8 mouse cellular contexts compared by ENCODE assay signal in genomic region chr10:96720956-96721688, GRCm38 (mm10).
DNase-seq lines count a peak whose midpoint lies in the region; ATAC-seq and TF ChIP-seq lines count a peak whose summit lies in the region.
"Had no signal": no experiment of that assay in that cellular context is flagged by ENCODE, and none has a peak within 500 bp of the region (broad histone marks: within the 10 kb centered on the region; RNA-seq: fewer than 3 reads in every experiment).

No protein-coding gene starts in this region.

- H3K4me1 ChIP-seq in liver, embryonic 11.5 days (replicated peaks; ENCODE audit: control insufficient read depth, insufficient read depth, low read length): peaks cover 19% of the 10 kb centered on the region
- 0 out of 2 replicates have a peak, but pooled peaks cover 3% of the 10 kb centered on the region for H3K4me1 ChIP-seq in liver, postnatal 0 days (ENCODE audit: insufficient read depth)
- peaks cover 10 to 28% of the 10 kb centered on the region in 2 experiments for H3K4me1 ChIP-seq in ES-E14 (ENCODE audit: control insufficient read depth in 2 of 2, insufficient read depth in 2 of 2, low read length in 2 of 2, poor library complexity in 1 of 2)
- peaks cover 21% of the 10 kb centered on the region for H3K4me1 ChIP-seq in forebrain, embryonic 16.5 days (replicated peaks; ENCODE audit: control insufficient read depth, insufficient read depth, low read length)

- in situ Hi-C loops in ES-E14 (cut with MboI; ENCODE audit: low sequenced_read_pairs in 2 of 2, unreplicated experiment in 2 of 2): no loop called here

- H3K4me3 ChIP-seq in liver, embryonic 11.5 days (ENCODE audit: low read depth, low read length): no peak overlapping the region
- H3K4me3 ChIP-seq in liver, postnatal 0 days (ENCODE audit: low read depth, low read length): no peak overlapping the region
- H3K4me3 ChIP-seq in ES-E14 (ENCODE audit: insufficient read depth in 1 of 2, low read depth in 1 of 2, low read length in 2 of 2, poor library complexity in 1 of 2, severe bottlenecking in 1 of 2): no peak overlapping the region
- no peak overlapping the region for H3K4me3 ChIP-seq in forebrain, embryonic 16.5 days (replicated peaks; ENCODE audit: low read length)

- H3K27me3 ChIP-seq in liver, embryonic 11.5 days (replicated peaks; ENCODE audit: control insufficient read depth, insufficient read depth, low read length): no peaks in the 10 kb centered on the region
- H3K27me3 ChIP-seq in liver, postnatal 0 days (ENCODE audit: insufficient read depth, low read length): no peaks in the 10 kb centered on the region
- H3K27me3 ChIP-seq in forebrain, embryonic 16.5 days (replicated peaks; ENCODE audit: control insufficient read depth, insufficient read depth, low read length): no peaks in the 10 kb centered on the region

- peak; percentile 59 for ATAC-seq in liver, embryonic 11.5 days (replicated peaks; ENCODE audit: low FRiP score)
- ATAC-seq in liver, postnatal 0 days: no peak
- ATAC-seq in forebrain, embryonic 16.5 days: no peak

- no peak for TF ChIP-seq CTCF in liver, postnatal 0 days (IDR thresholded peaks at IDR 0.05; ENCODE audit: low read depth)

- no peak overlapping the region for H3K4me2 ChIP-seq in liver, embryonic 11.5 days
- no peak overlapping the region for H3K4me2 ChIP-seq in liver, postnatal 0 days (ENCODE audit: low read depth, low read length)
- no peak overlapping the region for H3K4me2 ChIP-seq in forebrain, embryonic 16.5 days (ENCODE audit: low read length)

- no peak for DNase-seq in liver, embryonic 11.5 days (ENCODE audit: low spot score)
- DNase-seq in liver, postnatal 0 days: no peak
- peak; percentile 75 for DNase-seq in ES-E14 (ENCODE audit: low read depth, low spot score)
- peak; percentile 56 for DNase-seq in retina, postnatal 1 day
- no peak for DNase-seq in layer of hippocampus, adult 18-20 months (ENCODE audit: low spot score in 2 of 2)
- no peak for DNase-seq in adrenal gland, postnatal 4 days (ENCODE audit: low spot score in 2 of 2)
- DNase-seq: kidney, adult 9 months had no signal

- H3K9ac ChIP-seq in liver, embryonic 11.5 days (ENCODE audit: low read depth, low read length): no peak overlapping the region
- H3K9ac ChIP-seq in liver, postnatal 0 days (replicated peaks): no peak overlapping the region
- no peak overlapping the region; the same call in 1 of the 2 replicates for H3K9ac ChIP-seq in ES-E14 (ENCODE audit: insufficient read depth, low read depth, low read length, poor library complexity, severe bottlenecking)
- H3K9ac ChIP-seq in forebrain, embryonic 16.5 days (replicated peaks; ENCODE audit: low read depth, low read length): no peak overlapping the region

- no peak overlapping the region for H3K27ac ChIP-seq in liver, embryonic 11.5 days (ENCODE audit: low read depth, low read length)
- no peak overlapping the region for H3K27ac ChIP-seq in liver, postnatal 0 days (ENCODE audit: low read depth)
- H3K27ac ChIP-seq in ES-E14 (ENCODE audit: insufficient read depth, low read depth, low read length, poor library complexity, severe bottlenecking): peak overlapping the region; percentile 74; the same call in 1 of the 2 replicates
- H3K27ac ChIP-seq in forebrain, embryonic 16.5 days (ENCODE audit: low read length): 0 out of 2 replicates have a peak overlapping the region, but pooled peaks have one; percentile 3

- no peak for TF ChIP-seq EP300 in liver, postnatal 0 days (IDR thresholded peaks at IDR 0.05; ENCODE audit: low read depth)

- H3K36me3 ChIP-seq in liver, embryonic 11.5 days (ENCODE audit: control insufficient read depth, insufficient read depth, low read length): no peaks in the 10 kb centered on the region
- H3K36me3 ChIP-seq in liver, postnatal 0 days (replicated peaks; ENCODE audit: insufficient read depth, low read length): no peaks in the 10 kb centered on the region
- H3K36me3 ChIP-seq in ES-E14 (ENCODE audit: control insufficient read depth, insufficient read depth, low read length, poor library complexity, severe bottlenecking): no peaks in the 10 kb centered on the region
- H3K36me3 ChIP-seq in forebrain, embryonic 16.5 days (ENCODE audit: control insufficient read depth, insufficient read depth): no peaks in the 10 kb centered on the region

- no peaks in the 10 kb centered on the region for H3K9me3 ChIP-seq in liver, embryonic 11.5 days (ENCODE audit: control insufficient read depth, low read length)
- no peaks in the 10 kb centered on the region for H3K9me3 ChIP-seq in liver, postnatal 0 days (ENCODE audit: low read length)
- no peaks in the 10 kb centered on the region for H3K9me3 ChIP-seq in ES-E14 (ENCODE audit: control insufficient read depth, insufficient read depth, low read depth, low read length)
- H3K9me3 ChIP-seq in forebrain, embryonic 16.5 days (ENCODE audit: control insufficient read depth, low read length): no peaks in the 10 kb centered on the region

- 63% methylated on average over 9 of the region's 9 CpGs for WGBS in liver, embryonic 11.5 days
- 69% methylated on average over 9 of the region's 9 CpGs for WGBS in liver, postnatal 0 days (ENCODE audit: insufficient replicate concordance)
- 21% methylated on average over 9 of the region's 9 CpGs for WGBS in forebrain, embryonic 16.5 days

TF ChIP-seq in ES-E14, 5 proteins besides CTCF, POLR2A, EP300 and RAD21:
- TF ChIP-seq CHD2 (IDR thresholded peaks at IDR 0.05; ENCODE audit: low read depth, low read length): no peak
- peak; percentile 87 for TF ChIP-seq ZNF384 (IDR thresholded peaks at IDR 0.05; ENCODE audit: low read depth, low read length)
- 0 out of 2 replicates have a peak, but pooled peaks have one; percentile 13 for TF ChIP-seq MAFK (IDR thresholded peaks at IDR 0.05; ENCODE audit: insufficient read depth, low read depth, low read length)

Comparison
In these comparisons a context has a peak if more than half of its experiments do, and no peak if none do; other contexts are left out.
1. DNase-seq: peak in ES-E14 (single experiment) and retina, postnatal 1 day (single experiment); none in liver, embryonic 11.5 days (single experiment), liver, postnatal 0 days (single experiment), layer of hippocampus, adult 18-20 months (0 of 2) and adrenal gland, postnatal 4 days (0 of 2).
2. H3K27ac ChIP-seq: peak in ES-E14 (single experiment) and forebrain, embryonic 16.5 days (single experiment); none in liver, embryonic 11.5 days (single experiment) and liver, postnatal 0 days (single experiment).